Mouse (Mus musculus) urinary bladder, adult 18-20 months (tissue): ENCODE data around the gene Clk3.
"Not testable (repeated sequence)": the region's sequence is repeated elsewhere in the genome, so short reads cannot be mapped to it uniquely, and the experiment has no call there.

Experiments used
- DNase-seq, 2 experiments: peaks; one replicate each; pipeline ENCODE4 v3.0.0; 2022; ENCODE audit warnings: low spot score in 2 of 2, mixed read lengths in 2 of 2

Gene Clk3

GRCm38 (mm10) chr9:57723796-57724195, 41.9 kb downstream of the Clk3 start:
- no peak for DNase-seq

- peak in 1 of 2 experiments; percentile 58 for DNase-seq
Measured at GRCm38 (mm10) chr9:57723315-57723715, 42.3 kb downstream of the Clk3 start.

GRCm38 (mm10) chr9:57722371-57722770, 43.3 kb downstream of the Clk3 start:
- DNase-seq, result no peak

- DNase-seq, result no peak
Measured at GRCm38 (mm10) chr9:57720736-57721135, 44.9 kb downstream of the Clk3 start.

GRCm38 (mm10) chr9:57718408-57718807, 47.3 kb downstream of the Clk3 start:
- no peak for DNase-seq

GRCm38 (mm10) chr9:57712194-57712593, 53.5 kb downstream of the Clk3 start:
- no peak for DNase-seq

- not testable (repeated sequence) for DNase-seq
Measured at GRCm38 (mm10) chr9:57710214-57710613, 55.4 kb downstream of the Clk3 start.

- DNase-seq, result peak in 1 of 2 experiments; percentile 31
Measured at GRCm38 (mm10) chr9:57708720-57709274, 56.9 kb downstream of the Clk3 start.

- DNase-seq, result peak; percentile 85 to 97
Measured at GRCm38 (mm10) chr9:57708068-57708719, 57.5 kb downstream of the Clk3 start, which contains the start of gene Edc3. Gene Edc3 (plus strand): TSS chr9:57708540.

- DNase-seq, result no peak
Measured at GRCm38 (mm10) chr9:57706496-57706895, 59.2 kb downstream of the Clk3 start.
